Mouse (Mus musculus) layer of hippocampus, postnatal 10 days (tissue): Measurements from ENCODE around the gene Mrps18a. TPM values are rescaled to one million over a fixed set of nuclear protein-coding genes. Genes with fewer than 3 reads are reported as not detected.

Experiments used
- DNase-seq, 2 experiments: peaks; one replicate each; pipeline ENCODE4 v3.0.0; 2021; ENCODE audit warnings: low spot score in 2 of 2
- total RNA-seq, 2 experiments: library from RNA; stranded (reverse); gene quantifications; 2 replicates each; pipeline ENCODE4 v1.2.3; 2021

The Mrps18a gene
- total RNA-seq, 2 experiments from 2014 or later, result 80.8 to 82.4 TPM

DNA sequence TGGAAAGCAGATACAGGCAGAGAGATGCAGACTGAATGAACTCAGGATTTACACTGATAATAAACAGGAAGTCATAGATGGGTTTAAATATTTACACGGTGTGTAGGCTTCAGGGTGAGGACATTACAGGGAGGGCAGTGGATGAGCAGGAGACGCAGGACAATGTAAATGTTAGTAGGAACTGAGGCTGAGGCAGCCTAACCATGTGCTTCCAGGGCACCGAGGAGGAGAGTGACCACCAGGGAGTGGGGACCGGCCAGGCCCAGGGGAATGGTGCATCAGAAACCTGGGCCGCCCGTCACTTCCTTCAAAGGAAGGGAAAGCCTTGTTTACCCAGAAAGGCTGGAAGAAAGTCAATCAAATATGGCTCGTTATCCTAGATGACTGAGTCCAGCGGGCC lies 12.3 kb upstream of the Mrps18a start:
- DNase-seq, result no peak

DNA sequence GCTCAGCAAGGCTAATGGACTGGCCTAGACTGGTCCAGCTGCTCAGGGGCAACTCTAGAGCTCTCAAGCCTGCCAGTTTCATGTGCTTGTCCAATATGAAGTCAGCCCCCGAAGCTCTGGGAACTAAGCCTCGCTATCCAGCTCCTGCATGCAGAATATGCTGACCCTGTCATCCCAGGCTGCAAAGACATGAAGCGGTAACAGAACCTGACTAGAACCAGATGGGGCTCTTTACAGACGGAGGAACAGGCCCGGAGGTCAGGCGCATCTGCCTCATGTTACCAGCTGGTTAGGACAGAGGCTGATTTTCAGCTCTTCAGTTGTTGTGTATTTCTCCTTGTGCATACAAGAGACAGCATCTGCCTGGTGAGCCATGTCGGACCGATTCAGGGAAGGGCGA lies 8.9 kb upstream of the Mrps18a start:
- DNase-seq, result no peak

DNA sequence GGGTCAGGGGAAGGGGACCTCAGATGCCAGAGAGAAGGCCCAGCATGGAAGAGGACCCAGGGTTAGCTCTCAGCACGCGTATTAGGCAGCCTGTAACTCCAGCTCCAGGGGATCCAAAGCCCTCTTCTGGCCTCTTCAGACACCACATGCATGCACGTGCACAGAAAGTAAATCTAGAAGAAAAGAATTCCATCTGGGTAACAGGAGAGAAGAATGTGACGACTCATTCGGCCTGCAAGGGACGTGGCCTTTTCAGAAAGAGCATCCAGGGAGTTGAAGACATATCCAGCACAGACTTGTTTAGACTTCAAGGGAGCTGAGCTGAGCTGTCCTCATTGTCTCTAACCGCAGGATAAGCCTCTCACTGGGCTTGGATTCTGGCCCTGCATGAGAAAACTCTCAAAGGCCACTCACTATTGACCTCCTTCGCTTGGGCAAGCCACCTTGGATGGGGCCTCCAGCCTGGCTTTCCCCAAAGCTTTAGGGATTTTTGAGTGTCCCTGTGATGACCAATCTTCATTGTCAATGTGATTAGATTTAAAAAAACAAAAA lies 8.1 kb upstream of the Mrps18a start:
- DNase-seq, result no peak

DNA sequence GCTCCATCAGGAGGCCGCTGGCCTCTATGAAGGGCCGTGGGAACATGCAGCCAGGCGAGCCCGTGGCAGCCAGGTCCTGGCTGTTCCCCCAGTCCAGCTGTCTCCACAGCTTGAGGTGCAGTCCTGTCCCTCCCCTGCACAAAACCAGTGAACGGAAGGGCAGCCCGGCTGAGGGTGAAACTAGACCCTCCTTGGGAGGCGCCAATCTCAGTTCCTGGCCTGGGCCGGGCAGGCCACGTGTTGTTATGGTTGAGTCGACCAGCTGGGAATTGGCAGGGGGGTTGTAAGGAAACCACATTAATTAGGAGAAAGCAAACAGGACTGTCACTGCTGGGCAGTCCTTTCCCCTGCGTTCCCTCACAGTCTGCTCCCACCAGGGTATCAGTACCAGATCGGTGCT lies 6.3 kb upstream of the Mrps18a start:
- DNase-seq, result peak in 1 of 2 experiments; percentile 36

DNA sequence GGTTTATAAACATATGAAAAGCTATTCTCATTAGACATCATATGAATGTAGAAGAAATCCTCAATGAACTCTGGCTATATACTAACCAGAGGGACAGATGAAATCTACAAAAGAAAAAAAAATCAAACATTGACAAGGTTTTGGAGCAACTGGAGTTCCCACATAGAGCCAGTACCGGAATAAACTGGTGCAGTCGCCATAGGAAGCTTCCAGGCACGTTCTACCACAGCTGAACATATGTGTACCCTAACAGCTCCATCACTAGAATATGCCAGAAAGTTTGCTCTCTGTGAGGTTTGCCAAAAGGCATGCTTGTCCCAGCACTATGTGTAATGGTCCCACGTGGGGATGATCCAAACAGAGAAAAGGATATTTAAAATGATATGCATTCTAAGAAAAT lies 2.5 kb upstream of the Mrps18a start:
- no peak for DNase-seq

DNA sequence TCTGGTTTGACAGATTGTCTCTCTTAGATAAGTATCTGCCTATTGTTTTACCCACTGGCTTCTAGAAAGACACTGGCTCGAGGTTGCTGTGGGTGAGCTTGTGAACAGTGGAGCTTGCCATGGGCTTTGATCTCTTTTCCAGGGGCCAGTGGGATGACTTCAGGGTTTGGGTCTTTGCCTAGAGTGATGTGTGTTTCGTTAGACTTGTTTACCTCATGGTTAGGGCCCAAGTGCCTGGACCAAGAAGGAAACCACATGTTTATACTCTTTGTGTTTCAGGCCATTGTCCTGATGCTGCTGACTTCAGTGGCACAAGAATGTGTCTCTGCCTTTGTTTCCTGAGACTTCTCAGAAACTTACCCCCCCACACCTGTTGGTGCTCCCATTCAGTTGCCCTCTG lies 4.7 kb downstream of the Mrps18a start:
- DNase-seq, result no peak

DNA sequence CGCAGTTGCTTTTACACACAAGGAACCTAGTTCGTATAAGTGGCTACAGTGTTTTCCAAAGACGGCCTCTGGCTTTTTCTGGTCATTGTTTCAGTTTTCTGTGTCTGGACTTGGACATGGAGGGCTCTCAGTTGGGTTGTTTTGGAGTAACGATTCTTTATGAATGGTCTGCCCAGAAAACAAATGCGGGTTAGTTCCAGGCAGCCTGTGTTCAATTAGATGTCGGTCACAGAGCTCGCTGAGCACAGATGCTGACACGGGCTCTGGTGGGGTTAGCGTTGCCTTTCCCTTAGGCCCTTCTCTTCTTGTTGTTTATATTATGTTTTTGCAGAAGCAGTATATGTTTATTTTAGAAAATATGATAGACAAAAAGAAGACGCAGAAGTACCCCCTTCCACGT lies 5.4 kb downstream of the Mrps18a start:
- no peak for DNase-seq

DNA sequence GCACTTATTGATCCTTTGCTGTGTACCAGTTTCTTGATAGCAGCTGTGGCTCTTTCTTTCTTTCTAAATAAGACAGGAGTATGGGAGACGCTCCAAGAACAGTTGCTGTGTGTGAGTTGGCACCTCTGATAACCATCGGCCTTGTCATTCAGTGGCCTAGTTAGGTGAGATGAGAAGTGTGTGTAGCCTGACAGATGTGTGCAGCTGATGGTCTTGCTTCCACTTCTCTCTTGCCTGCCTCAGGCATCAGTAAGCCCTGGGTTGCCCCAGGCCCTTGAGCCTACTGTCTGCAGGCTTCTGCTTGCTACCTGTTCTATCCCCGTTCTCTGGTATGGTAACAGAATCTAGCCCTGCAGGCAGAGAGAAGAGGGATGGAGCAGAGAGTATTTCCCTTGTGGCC lies 6.1 kb downstream of the Mrps18a start:
- DNase-seq, result no peak

DNA sequence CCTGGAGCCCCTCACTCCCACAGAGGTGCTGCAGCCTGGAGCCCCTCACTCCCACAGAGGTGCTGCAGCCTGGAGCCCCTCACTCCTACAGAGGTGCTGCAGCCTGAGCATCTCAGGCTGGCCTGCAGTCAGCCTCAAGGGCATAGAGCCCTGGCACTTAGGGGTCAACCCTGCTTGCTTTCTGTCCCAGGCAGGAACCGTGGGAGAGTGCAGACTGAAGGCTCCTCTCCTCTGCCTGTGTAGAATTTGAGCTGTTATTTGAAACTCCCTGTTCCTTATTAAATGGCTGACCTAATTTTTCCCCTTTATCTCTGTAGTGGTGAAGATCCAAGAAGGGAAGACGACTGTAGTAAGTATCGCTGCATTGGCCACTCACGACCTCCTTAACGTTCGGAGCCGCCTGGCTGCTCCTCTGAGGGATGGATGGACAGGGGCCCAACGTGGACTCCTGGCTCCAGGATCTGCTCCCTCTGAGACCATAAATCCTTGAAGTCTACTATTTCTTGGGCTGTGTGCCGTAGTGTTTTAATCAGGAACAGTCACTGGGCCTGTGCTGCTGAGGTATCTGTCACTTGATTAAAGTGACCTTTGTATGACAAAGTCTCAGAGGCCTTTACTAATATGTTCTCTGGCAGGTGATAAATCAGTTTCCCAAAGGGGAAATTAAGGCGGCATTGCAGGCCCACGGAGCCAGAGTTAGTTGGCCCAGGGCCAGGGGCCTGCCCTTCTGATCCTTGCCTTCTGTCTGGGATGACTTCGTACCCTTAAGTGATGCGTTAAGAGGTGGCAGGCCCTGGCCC lies 7.0 kb downstream of the Mrps18a start:
- DNase-seq, result no peak

DNA sequence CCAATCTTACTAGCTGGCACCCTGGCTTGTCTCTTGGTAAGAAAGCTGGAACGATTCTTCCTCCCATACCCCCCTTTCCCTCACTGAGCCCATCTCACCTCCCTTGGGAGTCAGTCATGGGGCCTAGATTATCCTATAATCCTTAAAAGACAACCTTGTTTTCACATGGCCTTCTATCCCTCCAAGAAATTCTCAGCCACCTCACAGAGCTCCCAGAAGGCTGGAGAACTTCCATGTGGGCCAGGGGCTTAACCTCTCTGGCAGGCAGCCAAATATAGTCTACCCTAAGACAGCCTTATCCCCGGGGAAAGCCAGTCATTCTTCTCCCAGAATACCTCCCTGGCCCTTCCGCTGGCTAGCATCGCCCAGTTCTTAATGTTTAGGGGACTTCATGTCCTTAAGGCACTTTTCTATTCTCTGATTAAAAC lies 7.7 kb downstream of the Mrps18a start:
- no peak for DNase-seq

DNA sequence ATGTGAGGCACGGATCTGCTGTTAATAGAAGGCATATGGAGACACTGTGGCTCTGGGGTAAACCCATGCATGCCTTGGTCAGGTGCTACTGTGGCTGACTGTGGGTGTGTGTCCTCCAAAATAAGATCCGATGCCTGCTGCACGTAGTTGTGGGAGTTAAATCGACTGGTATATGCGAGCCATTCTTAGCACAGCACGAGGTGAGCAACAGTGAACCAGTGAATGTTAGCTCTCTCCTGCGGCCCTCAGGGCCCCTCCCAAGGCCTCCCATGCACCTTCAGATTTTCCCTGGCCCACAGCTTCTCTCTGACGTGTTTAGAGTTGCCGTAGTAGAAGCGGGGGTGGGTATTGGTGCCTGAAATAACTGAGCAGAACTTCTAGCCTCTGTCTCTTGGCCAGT lies 8.9 kb downstream of the Mrps18a start:
- no peak for DNase-seq

DNA sequence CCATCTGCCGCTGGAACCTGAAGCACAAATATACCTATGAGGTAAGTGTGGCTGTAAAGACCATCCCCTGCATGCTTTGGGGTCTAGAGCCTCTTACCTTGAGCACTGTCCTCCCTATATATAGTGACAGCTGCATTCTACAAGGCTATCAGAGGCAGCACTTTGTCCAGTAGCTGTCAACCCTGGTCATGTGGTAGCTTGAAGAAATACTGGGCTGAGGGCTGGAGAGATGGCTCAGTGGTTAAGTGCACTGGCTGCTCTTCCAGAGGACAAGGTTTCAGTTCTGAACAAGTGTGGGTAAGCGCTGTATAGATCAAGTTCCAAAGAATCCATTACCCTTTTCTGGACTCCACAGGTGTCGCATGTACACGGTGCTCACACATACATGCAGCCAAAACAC lies 12.0 kb downstream of the Mrps18a start:
- no peak for DNase-seq

DNA sequence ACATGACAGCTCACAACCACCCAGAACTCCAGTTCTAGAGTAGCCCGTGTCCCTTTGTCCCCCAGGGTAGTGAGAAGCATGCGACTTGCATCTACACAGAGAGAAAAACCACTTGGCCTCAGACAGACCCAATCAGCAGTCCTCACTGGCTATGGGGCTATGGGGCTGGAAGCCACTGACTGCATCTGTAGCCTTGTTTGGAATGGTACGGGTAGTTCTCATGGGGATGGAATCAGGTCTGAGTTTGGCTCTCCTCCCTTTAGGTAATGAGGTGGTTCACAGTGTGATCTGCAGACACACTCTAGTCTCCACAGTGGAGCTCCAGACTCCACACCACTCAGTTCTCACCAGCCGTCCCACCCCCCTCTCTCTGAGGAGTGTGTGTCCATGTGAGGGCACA lies 12.5 kb downstream of the Mrps18a start:
- DNase-seq, result no peak

DNA sequence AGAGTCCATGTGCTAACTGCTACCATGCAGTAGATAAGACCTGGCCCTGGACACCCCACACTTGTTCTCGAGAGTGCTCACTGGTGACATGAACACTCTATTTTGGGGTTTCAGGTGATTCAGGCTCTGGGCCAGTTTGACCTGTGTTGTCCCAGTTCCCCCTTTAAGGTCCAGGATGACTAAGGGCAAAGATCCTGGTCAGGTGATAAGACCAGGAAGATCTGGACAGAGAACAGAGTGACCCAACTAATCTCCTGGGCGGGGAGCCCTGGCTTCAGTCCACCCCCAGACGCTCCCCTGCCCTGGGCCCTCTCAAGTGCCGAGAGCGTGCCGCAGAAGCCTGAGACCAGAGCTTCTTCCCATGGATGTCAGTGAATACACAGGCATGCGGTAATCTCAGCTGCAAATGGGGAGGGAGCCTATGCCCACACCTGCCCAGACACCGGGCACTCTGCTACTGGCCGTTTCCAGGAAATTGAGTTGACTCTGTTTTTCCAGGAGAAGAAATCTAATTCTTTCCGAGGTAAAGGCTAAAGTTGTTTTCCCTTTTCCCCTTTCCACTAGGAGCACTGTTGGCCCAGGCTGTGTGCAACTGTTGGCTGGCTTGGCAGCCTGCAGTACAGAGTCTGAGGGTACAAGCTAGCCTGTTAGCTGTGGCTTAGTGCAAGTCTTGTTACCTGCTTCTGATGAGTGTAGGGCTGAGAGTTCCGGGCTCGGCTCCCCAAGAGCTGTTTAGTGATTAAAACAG lies 13.3 kb downstream of the Mrps18a start:
- DNase-seq, result no peak

DNA sequence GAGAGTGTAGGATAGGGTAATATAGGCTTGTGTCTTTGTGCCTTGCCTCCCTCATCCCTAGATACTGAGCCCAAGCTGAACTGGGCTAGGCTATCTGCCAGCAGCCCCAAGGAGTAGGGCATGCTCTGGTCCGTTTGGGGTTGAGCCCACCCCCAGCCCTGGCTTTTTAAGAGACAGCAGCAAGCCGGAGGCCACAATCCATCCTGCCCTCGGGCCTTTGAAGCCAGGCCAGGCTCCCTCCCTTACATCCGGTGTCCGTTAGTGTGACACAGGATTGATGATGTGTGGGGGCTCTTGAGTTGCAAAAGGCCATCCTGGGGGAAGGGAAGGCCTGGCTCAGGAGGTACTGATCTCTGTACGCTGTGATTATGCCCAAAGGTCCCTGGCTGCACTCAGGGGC lies 15.8 kb downstream of the Mrps18a start:
- no peak for DNase-seq

DNA sequence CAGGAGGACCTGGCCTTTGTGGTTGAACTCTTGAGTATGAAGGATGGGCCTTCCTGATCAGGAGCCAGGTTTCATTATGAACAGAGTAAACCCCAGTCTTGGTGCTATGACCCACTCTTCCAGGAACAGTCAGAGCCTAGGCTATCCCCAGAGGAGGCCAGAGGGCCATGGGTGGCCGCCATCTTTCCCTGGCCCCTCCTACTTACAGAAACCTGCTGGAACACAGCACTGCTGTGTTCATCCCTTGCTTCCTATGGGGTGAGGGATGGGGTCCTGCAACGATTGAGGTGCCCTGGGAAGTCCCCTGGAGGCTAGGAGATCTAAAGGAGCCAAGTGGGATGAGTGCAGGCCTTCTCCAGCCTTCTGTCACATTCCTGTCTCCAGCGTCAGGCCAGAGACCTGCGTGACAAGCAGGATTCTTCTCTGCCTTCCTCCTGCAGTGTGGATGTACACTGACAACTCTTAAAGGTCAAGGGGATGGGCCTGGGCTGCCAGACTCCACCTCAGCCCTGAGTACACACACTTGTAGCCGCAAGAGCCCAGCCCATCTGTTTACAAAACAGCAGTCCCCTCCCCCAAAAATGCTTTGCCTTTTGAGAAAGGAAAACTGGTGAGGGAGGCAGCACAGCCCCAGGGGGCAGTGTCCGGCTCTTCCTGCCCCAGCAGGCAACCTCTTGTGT lies 17.2 kb downstream of the Mrps18a start:
- DNase-seq, result no peak

DNA sequence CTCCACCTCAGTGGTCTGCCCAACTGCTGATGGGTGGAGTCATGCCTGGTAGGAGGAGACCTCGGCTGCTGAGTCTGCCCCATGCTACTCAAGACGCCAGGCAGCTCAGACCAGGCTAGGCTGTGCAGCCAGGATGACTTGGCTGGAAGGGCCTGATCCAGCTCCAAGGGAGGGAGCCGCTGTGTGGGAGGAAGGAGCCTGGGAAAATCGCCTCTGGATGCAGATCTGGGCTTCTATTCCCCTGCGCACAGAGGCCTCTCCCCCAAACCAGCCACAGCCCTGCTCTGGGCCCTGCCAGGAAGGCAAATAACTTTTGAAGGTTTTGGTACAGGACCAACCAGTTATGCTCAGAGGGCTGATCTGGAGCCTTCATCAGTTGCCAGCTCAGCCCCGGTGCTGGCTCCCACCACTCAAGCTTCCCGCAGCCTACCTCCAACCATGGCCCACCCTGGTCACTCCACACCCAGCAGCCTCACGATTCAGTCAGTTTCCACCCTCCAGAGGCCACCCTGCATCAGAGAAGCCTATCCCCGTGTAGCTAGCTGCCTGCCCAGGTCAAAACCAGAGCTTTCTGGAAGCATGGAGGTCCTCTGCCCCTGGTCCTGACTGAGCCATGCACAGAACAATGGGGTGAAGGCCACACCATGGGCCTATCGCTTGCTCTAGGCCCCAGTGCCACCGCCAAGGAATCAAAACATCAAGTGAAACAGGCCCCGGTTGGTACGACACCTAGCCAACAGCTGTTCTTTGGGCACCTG lies 19.1 kb downstream of the Mrps18a start:
- DNase-seq, result peak; percentile 28 to 53

DNA sequence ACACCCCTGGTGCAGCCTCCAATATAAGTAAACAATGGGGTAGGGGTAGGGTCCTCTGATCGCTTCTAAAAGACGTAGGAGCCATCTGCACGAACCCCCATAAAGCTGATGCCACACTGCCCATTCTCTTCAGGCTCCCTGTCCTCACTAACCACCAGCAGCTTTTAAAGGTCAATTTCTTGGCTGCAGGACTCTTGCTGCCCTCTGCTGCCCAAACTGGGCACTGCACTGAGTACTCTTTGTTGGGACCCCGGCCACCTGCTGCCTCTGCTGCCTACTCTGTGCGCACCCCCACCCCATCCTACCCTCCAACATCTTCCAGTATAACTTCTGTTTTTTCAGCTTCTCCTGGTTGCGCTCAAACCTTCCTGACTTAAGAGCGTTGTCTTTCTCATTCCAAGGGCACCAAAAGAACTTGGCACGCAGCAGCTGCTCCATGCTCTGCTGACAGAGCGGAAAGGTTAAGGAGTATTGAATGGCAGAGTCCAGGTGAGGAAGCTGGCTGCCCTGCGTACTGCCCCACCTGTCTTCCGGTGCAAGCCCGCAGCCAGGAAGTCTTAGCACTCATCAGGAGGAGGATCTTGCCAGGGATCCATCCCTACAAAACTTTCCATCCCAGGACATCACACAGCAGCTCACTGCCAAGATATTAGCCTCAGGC lies 21.4 kb downstream of the Mrps18a start:
- DNase-seq, result peak; percentile 86

DNA sequence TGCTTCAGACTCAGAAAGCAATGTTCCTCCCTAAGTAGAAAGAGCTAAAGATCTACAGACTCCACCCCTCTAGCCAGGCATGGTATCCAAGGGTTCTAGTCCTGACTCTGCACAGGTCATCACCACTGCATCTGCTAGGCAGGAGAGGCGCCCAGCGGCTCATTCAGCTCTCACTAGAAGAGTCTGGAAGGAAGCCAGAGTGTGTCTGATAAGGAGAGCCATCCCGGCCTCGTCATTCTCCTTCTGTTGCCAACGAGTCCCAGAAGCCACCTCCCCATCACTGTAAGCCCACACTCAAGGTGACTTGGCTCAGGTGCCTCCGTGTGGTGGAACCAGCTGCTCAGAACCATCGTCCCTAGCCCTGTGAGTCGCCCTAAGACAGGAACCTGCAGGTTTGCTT lies 22.1 kb downstream of the Mrps18a start:
- no peak for DNase-seq

DNA sequence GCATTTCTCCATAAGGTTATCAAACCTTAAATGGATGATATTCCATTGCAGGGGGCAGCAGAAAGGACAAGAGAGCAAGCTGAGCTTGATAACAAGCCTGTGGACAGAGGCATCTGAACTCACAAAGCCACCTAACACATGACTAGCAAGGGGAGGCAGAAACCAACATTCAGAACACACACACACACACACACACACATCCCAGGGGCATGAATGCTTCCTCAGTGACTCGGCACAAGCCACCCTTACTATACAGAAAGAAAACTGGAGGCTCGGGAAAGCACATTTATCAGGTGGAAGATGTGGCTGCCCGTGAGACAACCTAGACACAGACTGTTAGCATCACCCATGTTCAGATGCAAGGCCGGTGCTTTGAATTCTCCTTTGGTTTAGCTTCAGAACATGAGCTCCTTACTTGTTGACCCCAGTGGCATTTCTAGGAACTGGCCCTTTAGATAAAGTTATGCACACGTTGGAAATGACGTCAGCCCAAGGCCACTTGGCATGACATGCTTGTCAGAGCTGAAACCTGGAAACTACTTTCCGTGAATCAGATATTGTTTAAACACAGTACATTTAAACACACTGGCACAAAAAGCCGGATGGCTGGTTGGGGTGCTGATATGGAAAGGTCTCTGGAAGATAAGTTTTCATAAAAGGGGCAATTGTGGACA lies 27.9 kb downstream of the Mrps18a start:
- DNase-seq, result no peak
